Mouse (Mus musculus) midbrain, embryonic 10.5 days (tissue): ENCODE data around the gene Klk1b1. TPM values are rescaled to one million over a fixed set of nuclear protein-coding genes. Genes with fewer than 3 reads are reported as not detected.
"Not testable (repeated sequence)": the region's sequence is repeated elsewhere in the genome, so short reads cannot be mapped to it uniquely, and the experiment has no call there.

Experiments used
- DNase-seq: peaks from one replicate; pipeline ENCODE4 v3.0.0-alpha.2; 2017; ENCODE audit warnings: low spot score
- H3K27ac ChIP-seq: fragments of 300-500 bp; sonication (generic); replicated peaks from 2 replicates; pipeline ENCODE4 v1.5.1; 2016; ENCODE audit warnings: mild to moderate bottlenecking
- H3K27me3 ChIP-seq: fragments of 300-500 bp; sonication (generic); 2 replicates; pipeline ENCODE4 v1.6.1; 2016; ENCODE audit warnings: low read depth, mild to moderate bottlenecking; ENCODE audit not compliant: poor library complexity, severe bottlenecking
- H3K36me3 ChIP-seq: fragments of 300-500 bp; sonication (generic); 2 replicates; pipeline ENCODE4 v1.6.1; 2016; ENCODE audit warnings: mild to moderate bottlenecking, moderate library complexity
- H3K4me1 ChIP-seq: fragments of 300-500 bp; sonication (generic); 2 replicates; pipeline ENCODE4 v1.6.1; 2016
- H3K4me3 ChIP-seq: fragments of 300-500 bp; sonication (generic); 2 replicates; pipeline ENCODE4 v1.5.1; 2016; ENCODE audit warnings: mild to moderate bottlenecking, moderate library complexity
- H3K9me3 ChIP-seq: fragments of 300-500 bp; sonication (generic); replicated peaks from 2 replicates; pipeline ENCODE4 v1.6.1; 2016; ENCODE audit warnings: mild to moderate bottlenecking
- WGBS: fragments of 180-500 bp; shearing (Covaris S2); methylation state at CpG from one replicate; pipeline ENCODE4 v1.1.7; 2016; 5-methylcytosine and 5-hydroxymethylcytosine counted together
- polyA plus RNA-seq: library from polyadenylated mRNA; unstranded; fragments of >200 nt; fragmentation: Nextera tagmentation; extraction: Ambion mirVana; gene quantifications from 2 replicates; pipeline ENCODE4 v1.2.1, GENCODE M21; 2016

Gene Klk1b1
- polyA plus RNA-seq, 1 experiment from 2014 or later, result not detected

DNA sequence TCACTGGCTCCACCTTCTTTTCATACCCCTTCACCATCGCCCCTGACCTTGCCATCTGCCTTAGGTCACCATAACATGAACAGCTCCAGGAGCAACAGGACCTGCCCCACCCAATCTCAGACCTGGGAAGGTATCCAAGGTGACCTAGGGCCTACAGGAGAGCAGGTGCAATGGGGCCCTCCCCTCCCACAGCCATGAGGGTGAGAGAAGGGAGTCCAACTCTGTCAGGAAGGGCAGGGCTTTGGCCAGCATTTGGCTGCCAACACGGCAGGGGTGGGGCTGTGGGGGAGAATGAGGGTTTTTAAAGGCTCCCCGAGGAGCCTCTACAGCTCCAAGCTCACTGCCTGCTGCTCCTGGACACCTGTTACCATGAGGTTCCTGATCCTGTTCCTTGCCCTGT lies 24.3 kb upstream of the Klk1b1 start:
- WGBS, result 71% methylated on average over 3 of the region's 3 CpGs
- H3K4me1 ChIP-seq, H3K27me3 ChIP-seq, H3K4me3 ChIP-seq, DNase-seq, H3K36me3 ChIP-seq, H3K9me3 ChIP-seq, H3K27ac ChIP-seq: not testable (repeated sequence)

DNA sequence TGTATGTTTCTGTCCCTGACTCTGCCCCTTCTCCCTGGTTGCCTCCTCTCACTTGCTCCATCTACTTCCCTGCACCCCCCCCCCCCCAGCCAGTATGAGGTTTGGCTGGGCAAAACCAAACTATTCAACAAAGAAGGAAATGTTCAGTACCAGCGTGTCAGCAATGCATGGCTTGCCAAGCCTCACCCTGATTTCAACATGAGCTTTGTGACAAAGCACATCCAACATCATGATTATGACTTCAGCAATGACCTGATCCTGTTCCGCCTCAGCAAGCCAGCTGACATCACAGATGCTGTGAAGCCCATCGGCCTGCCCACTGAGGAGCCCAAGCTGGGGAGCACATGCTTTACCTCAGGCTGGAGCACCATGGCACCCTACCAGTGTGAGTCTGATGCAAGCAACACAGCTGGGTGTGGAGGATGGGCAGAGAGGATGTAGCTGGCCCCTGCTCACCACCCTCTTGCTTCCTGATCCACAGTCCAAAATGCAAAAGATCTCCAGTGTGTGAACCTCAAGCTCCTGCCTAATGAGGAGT lies 21.8 kb upstream of the Klk1b1 start:
- no peaks in the 10 kb centered on the region for H3K27me3 ChIP-seq
- H3K9me3 ChIP-seq, result no peaks in the 10 kb centered on the region
- H3K4me1 ChIP-seq, result no peaks in the 10 kb centered on the region
- no peak overlapping the region for H3K27ac ChIP-seq
- no peak for DNase-seq
- no peaks in the 10 kb centered on the region for H3K36me3 ChIP-seq
- no peak overlapping the region for H3K4me3 ChIP-seq
- WGBS, result 93% methylated on average over 3 of the region's 3 CpGs

DNA sequence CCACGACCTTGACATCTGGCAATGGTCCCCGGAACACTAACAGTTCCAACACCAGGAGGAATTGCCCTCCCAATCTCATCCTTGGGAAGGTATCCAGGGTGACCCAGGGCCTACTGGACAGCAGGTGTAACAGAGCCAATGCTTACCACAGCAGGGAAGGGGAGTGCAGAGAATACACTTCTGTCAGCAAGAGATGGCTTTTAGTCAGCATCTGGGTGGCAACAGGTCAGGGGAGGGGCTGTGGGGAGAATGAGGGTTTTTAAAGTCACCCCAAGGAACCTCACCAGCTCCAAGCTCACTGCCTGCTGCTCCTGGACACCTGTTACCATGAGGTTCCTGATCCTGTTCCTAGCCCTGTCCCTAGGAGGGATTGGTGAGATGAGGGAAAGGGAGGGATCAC lies 16.2 kb upstream of the Klk1b1 start, which contains the start of gene Klk1b8:
TSS of gene Klk1b8 (plus strand) at position 301 of the 400 bp plus-strand sequence.
- no peaks in the 10 kb centered on the region for H3K36me3 ChIP-seq
- H3K27me3 ChIP-seq, result no peaks in the 10 kb centered on the region
- no peaks in the 10 kb centered on the region for H3K9me3 ChIP-seq
- no peak for DNase-seq
- H3K27ac ChIP-seq, result no peak within 1 kb of the TSS
- H3K4me3 ChIP-seq, result no peak within 1 kb of the TSS
- 91% methylated on average over 2 of the region's 2 CpGs for WGBS
- H3K4me1 ChIP-seq, result no peaks in the 10 kb centered on the region

DNA sequence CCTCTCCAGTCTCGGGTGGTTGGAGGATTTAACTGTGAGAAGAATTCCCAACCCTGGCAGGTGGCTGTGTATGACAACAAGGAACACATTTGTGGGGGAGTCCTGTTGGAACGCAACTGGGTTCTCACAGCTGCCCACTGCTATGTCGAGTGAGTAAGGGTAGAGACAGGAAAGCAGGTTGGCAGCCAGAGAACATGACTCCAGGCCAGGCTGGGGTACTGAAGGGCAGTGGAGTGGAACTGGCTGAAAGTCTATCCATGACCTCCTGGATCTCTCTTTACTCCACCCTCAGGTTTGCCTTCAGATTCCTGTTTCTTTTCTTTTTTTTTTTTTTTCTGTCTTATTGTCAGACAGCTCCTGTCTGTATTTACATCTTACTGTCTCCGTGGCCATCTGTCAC lies 13.8 kb upstream of the Klk1b1 start:
- no peak overlapping the region for H3K4me3 ChIP-seq
- no peaks in the 10 kb centered on the region for H3K9me3 ChIP-seq
- 76% methylated on average over 4 of the region's 4 CpGs for WGBS
- no peaks in the 10 kb centered on the region for H3K4me1 ChIP-seq
- no peaks in the 10 kb centered on the region for H3K36me3 ChIP-seq
- no peak for DNase-seq
- H3K27me3 ChIP-seq, result no peaks in the 10 kb centered on the region
- no peak overlapping the region for H3K27ac ChIP-seq

DNA sequence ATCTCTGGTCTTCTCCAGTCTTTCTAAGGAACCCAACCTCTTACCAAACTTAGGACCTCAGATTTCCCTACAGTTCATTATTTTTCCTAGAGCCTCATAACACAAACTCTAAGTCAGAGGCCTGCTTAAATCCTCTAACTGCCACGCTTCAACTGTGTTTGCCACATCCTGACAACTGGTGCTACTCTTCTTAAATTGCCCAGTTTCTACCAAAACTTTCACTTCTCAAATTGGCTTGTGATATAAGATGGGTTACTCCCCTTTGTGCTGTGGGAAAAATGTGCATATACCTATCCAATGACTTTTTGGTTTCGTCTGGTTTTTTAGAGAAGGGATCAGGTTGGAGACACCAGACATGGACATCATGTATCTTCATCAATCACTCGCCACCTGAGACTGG lies 507 bp downstream of the Klk1b1 start:
- Histone ChIP-seq H3K4me1 (no peaks in the 10 kb centered on the region), H3K27me3 (no peaks in the 10 kb centered on the region), H3K27ac (no peak overlapping the region), H3K36me3 (no peaks in the 10 kb centered on the region), H3K9me3 (no peaks in the 10 kb centered on the region), H3K4me3 (no peak overlapping the region)
- WGBS, result 82% methylated on average over 3 of the region's 3 CpGs
- DNase-seq, result no peak

DNA sequence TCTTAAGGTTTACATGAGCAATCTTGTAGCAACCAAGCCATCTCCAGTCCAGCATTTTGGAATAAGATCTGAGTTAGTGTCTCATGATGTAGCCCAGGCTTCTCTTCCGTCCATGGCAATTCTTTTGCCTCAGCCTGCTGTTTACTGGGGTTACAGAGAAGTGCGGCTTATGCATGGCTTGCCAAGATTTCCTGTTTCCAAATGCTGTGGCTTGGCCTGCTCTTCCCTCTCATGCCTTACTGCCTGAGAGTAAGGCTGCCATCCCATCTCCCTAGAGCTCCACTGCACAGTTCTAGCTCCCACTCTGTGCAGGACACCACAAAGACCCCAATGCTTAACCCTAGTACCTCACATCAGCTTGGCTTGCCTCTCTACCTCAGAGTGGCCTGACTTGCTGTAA lies 1.1 kb downstream of the Klk1b1 start:
- Histone ChIP-seq H3K4me3 (no peak overlapping the region), H3K9me3 (no peaks in the 10 kb centered on the region), H3K27ac (no peak overlapping the region), H3K4me1 (no peaks in the 10 kb centered on the region), H3K27me3 (no peaks in the 10 kb centered on the region), H3K36me3 (no peaks in the 10 kb centered on the region)
- DNase-seq, result no peak
- WGBS, result 86% methylated on average over 2 of the region's 2 CpGs

DNA sequence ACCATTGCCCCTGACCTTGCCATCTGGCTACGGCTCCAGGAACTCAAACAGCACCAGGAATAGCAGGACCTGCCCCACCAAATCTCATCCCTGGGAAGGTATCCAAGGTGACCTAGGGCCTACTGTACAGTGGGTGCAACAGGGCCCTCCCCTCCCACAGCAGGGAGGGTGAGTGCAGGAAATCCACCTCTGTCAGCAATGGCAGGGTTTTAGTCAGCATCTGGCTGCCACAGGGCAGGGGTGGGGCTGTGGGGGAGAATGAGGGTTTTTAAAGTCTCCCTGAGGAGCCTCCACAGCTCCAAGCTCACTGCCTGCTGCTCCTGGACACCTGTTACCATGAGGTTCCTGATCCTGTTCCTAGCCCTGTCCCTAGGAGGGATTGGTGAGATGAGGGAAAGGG lies 9.2 kb downstream of the Klk1b1 start, which contains the start of gene Klk1b9:
TSS of gene Klk1b9 (plus strand) at position 301 of the 400 bp plus-strand sequence.
- H3K27ac ChIP-seq, H3K9me3 ChIP-seq, H3K4me1 ChIP-seq, DNase-seq, H3K36me3 ChIP-seq, H3K27me3 ChIP-seq, H3K4me3 ChIP-seq: not testable (repeated sequence)
- WGBS, result 87% methylated on average over 1 of the region's 1 CpGs

DNA sequence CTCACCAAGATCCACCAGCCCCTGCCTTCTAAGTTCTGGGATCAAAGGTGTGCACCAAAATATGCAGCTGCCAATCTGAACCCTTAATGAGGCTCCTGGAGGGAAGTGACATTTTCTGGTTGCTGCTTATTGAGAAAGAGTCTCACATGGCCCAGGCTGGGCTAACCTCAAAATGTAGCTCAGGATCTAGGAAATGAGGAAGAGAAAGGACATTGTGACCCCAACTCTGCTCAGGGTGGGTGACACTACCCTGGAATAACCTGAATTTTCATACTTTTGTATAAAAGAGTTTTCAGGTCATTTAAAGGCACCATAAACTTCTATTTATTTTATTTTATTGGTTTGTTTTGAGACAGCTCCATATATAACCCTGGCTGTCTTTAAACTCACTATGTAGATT lies 19.1 kb downstream of the Klk1b1 start:
- Histone ChIP-seq H3K9me3 (no peaks in the 10 kb centered on the region), H3K4me1 (no peaks in the 10 kb centered on the region)
- DNase-seq, result no peak

DNA sequence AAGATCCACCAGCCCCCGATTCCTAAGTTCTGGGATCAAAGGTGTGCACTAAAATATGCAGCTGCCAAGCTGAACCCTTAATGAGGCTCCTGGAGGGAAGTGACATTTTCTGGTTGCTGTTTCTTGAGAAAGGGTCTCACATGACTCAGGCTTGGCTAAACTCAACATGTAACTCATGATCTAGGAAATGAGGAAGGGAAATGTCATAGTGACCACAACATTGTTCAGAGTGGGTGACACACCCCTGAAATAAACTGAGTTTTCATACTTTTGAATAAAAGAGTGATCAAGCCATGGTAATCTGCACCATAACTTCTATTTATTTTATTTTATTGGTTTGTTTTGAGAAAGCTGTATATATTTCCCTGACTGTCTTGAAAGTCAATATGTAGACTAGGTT lies 28.3 kb downstream of the Klk1b1 start:
- DNase-seq, H3K9me3 ChIP-seq, H3K36me3 ChIP-seq, H3K27ac ChIP-seq, H3K4me1 ChIP-seq, H3K27me3 ChIP-seq, H3K4me3 ChIP-seq: not testable (repeated sequence)
- WGBS, result 93% methylated on average over 1 of the region's 1 CpGs

More for the DNA sequence above, 19.1 kb downstream of the Klk1b1 start:
- no peak overlapping the region for H3K27ac ChIP-seq
- no peaks in the 10 kb centered on the region for H3K27me3 ChIP-seq
- no peaks in the 10 kb centered on the region for H3K36me3 ChIP-seq
- H3K4me3 ChIP-seq, result no peak overlapping the region

DNA sequence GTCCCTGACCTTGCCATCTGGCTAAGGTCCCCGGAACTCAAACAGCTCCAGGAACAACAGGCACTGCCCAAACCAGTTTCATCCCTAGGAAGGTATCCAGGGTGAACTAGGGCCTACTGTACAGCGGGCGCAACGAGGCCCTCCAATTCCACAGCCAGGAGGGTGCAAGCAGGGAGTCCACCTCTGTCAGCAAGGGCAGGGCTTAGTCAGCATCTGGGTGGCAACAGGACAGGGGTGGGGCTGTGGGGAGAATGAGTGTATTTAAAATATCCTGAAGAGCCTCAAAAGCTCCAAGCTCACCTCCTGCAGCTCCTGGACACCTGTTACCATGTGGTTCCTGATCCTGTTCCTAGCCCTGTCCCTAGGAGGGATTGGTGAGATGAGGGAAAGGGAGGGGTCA lies 29.0 kb downstream of the Klk1b1 start, which contains the start of gene Klk1b11:
TSS of gene Klk1b11 (plus strand) at position 301 of the 400 bp plus-strand sequence.
- not testable (repeated sequence) for H3K4me1 ChIP-seq, H3K9me3 ChIP-seq, DNase-seq, H3K27me3 ChIP-seq, H3K27ac ChIP-seq, H3K36me3 ChIP-seq, H3K4me3 ChIP-seq
- WGBS, result 84% methylated on average over 4 of the region's 4 CpGs

DNA sequence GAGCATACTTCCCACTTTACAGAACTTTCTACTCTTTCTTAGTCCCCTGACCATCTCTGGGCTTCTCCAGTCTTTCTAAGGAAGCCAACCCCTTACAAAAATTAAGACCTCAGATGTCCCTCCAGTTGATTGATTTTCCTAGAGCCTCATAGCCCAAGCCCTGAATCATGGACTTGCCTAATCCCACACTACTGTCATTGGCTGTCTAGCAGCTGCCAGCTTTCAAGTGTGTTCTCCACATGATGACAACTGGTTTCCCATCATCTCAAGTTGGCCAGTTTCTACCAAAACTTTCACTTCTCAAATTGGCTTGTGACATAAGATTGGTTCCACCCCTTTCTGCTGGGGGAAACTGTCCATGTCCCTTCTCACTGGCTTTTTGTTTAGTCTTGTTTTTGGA lies 38.3 kb downstream of the Klk1b1 start:
- DNase-seq, result no peak
- Histone ChIP-seq H3K9me3 (no peaks in the 10 kb centered on the region), H3K4me3 (no peak overlapping the region), H3K27ac (no peak overlapping the region), H3K4me1 (no peaks in the 10 kb centered on the region), H3K36me3 (no peaks in the 10 kb centered on the region), H3K27me3 (no peaks in the 10 kb centered on the region)

DNA sequence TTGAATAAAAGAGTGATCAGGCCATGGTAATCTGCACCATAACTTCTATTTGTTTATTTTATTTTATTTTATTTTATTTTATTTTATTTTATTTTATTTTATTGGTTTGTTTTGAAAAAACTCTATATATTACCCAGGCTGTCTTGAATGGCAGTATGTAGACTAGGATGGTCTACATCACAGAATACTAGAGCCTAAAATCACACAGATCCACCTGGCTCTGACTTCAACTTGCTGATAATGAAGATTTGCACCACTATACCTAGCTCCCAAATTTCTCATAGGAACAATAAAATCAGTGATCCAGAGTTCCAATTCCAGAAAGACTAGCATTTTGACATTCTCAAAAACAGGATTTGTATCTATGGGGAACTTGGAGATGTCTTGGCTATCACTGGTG lies 45.3 kb downstream of the Klk1b1 start, which contains the start of gene Klk1b26:
TSS of gene Klk1b26 (plus strand) at position 301 of the 400 bp plus-strand sequence.
- H3K4me3 ChIP-seq, H3K36me3 ChIP-seq, H3K27me3 ChIP-seq, H3K9me3 ChIP-seq, H3K27ac ChIP-seq, DNase-seq, H3K4me1 ChIP-seq: not testable (repeated sequence)

DNA sequence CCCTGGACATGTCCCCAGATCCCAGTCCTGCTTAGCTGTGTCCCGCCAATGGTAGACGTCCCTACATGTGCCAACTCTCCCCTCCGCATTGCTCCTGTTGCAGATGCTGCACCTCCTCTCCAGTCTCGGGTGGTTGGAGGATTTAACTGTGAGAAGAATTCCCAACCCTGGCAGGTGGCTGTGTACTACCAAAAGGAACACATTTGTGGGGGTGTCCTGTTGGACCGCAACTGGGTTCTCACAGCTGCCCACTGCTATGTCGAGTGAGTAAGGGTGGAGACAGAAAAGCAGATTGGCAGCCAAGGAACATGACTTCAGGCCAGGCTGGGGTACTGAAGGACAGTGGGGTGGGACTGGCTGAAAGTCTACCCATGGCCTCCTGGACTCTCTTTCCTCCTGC lies 48.1 kb downstream of the Klk1b1 start:
- not testable (repeated sequence) for H3K4me3 ChIP-seq, H3K36me3 ChIP-seq, H3K27ac ChIP-seq, H3K27me3 ChIP-seq, DNase-seq, H3K9me3 ChIP-seq, H3K4me1 ChIP-seq
- 86% methylated on average over 6 of the region's 6 CpGs for WGBS

DNA sequence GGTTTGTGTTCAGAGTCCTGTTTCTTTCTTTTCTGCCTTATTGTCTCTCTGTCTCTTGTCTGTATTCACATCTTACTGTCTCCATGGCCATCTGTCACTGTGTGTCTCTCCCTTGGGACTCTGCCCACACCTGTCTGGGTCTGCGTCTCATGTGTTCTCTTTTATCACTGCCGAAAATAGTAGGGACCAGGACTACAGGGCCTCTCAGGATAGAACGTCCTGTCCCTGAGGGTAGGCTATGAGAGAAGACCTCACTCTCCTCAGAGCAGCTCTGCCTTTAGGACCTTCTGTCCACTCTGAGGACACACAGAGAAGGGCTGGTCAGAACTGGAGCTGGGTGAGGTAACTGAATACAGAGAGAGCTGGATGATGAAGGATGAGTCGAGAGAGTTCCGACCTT lies 48.5 kb downstream of the Klk1b1 start:
- no peaks in the 10 kb centered on the region for H3K27me3 ChIP-seq
- no peaks in the 10 kb centered on the region for H3K4me1 ChIP-seq
- no peak overlapping the region for H3K27ac ChIP-seq
- H3K36me3 ChIP-seq, result no peaks in the 10 kb centered on the region
- DNase-seq, result no peak
- no peaks in the 10 kb centered on the region for H3K9me3 ChIP-seq
- no peak overlapping the region for H3K4me3 ChIP-seq
- WGBS, result 88% methylated on average over 5 of the region's 5 CpGs
